Mouse (Mus musculus) MEL (cell line): ENCODE results near the gene Jarid2.
A peak's percentile ranks its signal among the peaks of the same experiment; 100 is the strongest.

Experiments
- CHD2 ChIP-seq: IDR thresholded peaks from 2 replicates; pipeline ENCODE4 v1.6.1; 2011; ENCODE audit warnings: low read length, improper control_type of control experiment
- CTCF ChIP-seq, 3 experiments: IDR thresholded peaks in 2 of 3; conservative IDR thresholded peaks in 1 of 3; 2 replicates each; pipeline ENCODE4 v1.5.1; 2011 to 2012; ENCODE audit warnings: low read length in 3 of 3, low read depth in 2 of 3, mild to moderate bottlenecking in 2 of 3, improper control_type of control experiment in 1 of 3, inconsistent platforms in 1 of 3, mixed read lengths in 1 of 3, moderate library complexity in 1 of 3; ENCODE audit not compliant: control insufficient read depth in 1 of 3, insufficient read depth in 1 of 3, poor library complexity in 1 of 3, severe bottlenecking in 1 of 3
- ETS1 ChIP-seq: IDR thresholded peaks from 2 replicates; pipeline ENCODE4 v1.6.1; 2012; ENCODE audit warnings: low read depth, mild to moderate bottlenecking, inconsistent platforms, low read length, improper control_type of control experiment, moderate library complexity
- MEF2A ChIP-seq: IDR thresholded peaks from 2 replicates; pipeline ENCODE4 v1.6.1; 2014; ENCODE audit warnings: low read depth, mild to moderate bottlenecking, inconsistent platforms, low read length, improper control_type of control experiment; ENCODE audit not compliant: poor library complexity, insufficient replicate concordance, severe bottlenecking; ENCODE audit errors: extremely low read depth
- POLR2A ChIP-seq, 2 experiments: IDR thresholded peaks; 2 replicates each; pipeline ENCODE4 v1.6.1; 2011 to 2012; ENCODE audit warnings: low read length in 2 of 2, mild to moderate bottlenecking in 2 of 2, control low read depth in 1 of 2, improper control_type of control experiment in 1 of 2, low read depth in 1 of 2, moderate library complexity in 1 of 2; ENCODE audit not compliant: control insufficient read depth in 1 of 2, insufficient read depth in 1 of 2, poor library complexity in 1 of 2
- TBP ChIP-seq: IDR thresholded peaks from 2 replicates; pipeline ENCODE4 v1.8.0; 2011; ENCODE audit warnings: low read depth, low read length, improper control_type of control experiment
- ZNF384 ChIP-seq: IDR thresholded peaks from 2 replicates; pipeline ENCODE4 v1.6.1; 2012; ENCODE audit warnings: low read depth, mild to moderate bottlenecking, inconsistent platforms, low read length, improper control_type of control experiment

DNA sequence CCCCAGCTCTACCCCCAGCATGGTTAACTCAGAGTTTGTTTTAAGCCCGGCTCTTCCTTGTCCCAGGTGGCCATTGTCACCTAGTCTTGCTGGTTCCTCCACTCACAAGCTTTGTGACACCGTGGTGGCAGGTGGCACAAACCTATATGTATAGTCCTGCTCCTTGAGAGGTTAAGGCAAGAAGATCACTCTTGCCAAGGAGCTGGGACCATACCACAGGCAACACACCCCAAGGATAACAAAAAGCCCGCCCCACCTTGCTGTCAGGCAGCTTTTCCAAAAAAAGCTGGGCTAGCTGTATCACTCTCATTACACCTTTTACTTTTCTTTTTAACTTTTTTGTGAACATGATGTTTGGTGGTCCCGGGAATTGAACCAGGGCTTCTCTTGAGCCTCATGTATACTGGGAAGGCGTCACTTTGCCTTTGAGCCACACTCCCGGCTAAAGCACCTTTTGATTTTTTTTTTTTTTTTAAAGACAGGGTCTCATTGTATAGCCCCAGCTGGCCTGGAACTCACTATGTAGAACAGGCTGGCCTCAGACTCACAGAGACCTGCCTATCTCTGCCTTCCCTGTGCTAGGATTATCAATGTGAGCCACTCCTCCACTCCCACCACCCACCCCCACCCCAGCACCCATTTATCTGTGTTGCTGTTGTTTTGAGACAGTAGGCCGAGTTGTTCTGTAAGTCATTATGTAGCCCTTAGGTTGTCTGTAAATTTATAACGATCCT is 19.4 kb upstream of the Jarid2 start:
- TF ChIP-seq TBP (peak; percentile 50), MEF2A (no peak), ZNF384 (peak; percentile 73), CTCF (IDR thresholded peaks at IDR 0.05 in 2 of 3, conservative IDR thresholded peaks at IDR 0.05 in 1 of 3; ENCODE audit: control insufficient read depth in 1 of 3, insufficient read depth in 1 of 3, low read depth in 2 of 3, low read length in 3 of 3, poor library complexity in 1 of 3, severe bottlenecking in 1 of 3) (no peak), POLR2A (IDR thresholded peaks at IDR 0.05; ENCODE audit: control insufficient read depth in 1 of 2, insufficient read depth in 1 of 2, low read depth in 1 of 2, low read length in 2 of 2, poor library complexity in 1 of 2) (no peak), ETS1 (peak; percentile 34; the same call in 1 of the 2 replicates), CHD2 (no peak)
